Mouse (Mus musculus) kidney, postnatal 25 days (tissue): ENCODE measurements around the gene Ano6.

Experiments used
- DNase-seq, 2 experiments: peaks; one replicate each; pipeline ENCODE4 v3.0.0; 2021; ENCODE audit warnings: mixed read lengths in 2 of 2

Gene Ano6

DNA sequence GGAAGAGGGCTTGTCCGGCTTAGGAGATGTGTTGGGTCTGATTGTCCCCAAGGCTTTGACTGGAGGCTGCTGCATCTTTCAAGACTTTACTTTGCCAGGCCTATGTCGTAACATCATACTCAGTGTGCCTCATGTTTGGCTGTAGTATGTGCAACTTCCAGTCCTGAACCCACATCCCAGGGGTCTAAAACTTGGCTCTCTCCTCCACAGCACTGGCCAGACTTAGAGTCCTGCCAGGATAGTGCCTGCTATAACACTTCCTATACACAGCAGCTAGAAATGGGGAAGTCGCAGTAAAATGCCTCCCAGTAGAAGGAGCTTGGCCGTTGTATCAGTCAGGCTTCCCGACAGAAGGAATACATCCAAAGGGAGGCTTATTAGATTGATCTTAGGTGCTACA, 21.9 kb upstream of the Ano6 start:
- no peak for DNase-seq

GRCm38 (mm10) chr15:95769576-95769975, 21.1 kb upstream of the Ano6 start:
- DNase-seq, result no peak

DNA sequence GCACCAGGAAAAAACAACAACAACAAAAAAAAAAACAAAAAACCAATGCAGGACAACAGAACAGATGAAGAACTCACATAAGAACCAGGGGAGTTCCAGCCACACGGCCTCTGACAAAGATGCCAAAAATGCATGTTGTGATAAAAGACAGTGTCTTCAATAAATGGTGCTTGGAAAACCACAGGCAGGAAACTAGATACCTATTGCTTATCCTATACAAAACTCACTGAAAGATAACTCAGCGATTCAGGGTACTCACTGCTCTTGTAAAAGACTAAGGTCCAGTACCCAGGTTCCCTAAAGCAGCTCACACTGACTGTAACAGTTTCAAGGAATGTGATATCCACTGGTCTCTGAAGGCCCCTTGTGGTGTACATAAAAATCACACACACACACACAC, 20.3 kb upstream of the Ano6 start:
- DNase-seq, result no peak

- DNase-seq, result no peak
Observed at GRCm38 (mm10) chr15:95772374-95772773, 18.3 kb upstream of the Ano6 start.

- DNase-seq, result peak; percentile 80 to 86
Observed at GRCm38 (mm10) chr15:95772861-95773836, 17.5 kb upstream of the Ano6 start.

GRCm38 (mm10) chr15:95774197-95774596, 16.4 kb upstream of the Ano6 start:
- DNase-seq, result no peak

- DNase-seq, result no peak
Observed at GRCm38 (mm10) chr15:95774674-95775414, 15.8 kb upstream of the Ano6 start.

- no peak for DNase-seq
Observed at GRCm38 (mm10) chr15:95777743-95778142, 12.9 kb upstream of the Ano6 start.

DNA sequence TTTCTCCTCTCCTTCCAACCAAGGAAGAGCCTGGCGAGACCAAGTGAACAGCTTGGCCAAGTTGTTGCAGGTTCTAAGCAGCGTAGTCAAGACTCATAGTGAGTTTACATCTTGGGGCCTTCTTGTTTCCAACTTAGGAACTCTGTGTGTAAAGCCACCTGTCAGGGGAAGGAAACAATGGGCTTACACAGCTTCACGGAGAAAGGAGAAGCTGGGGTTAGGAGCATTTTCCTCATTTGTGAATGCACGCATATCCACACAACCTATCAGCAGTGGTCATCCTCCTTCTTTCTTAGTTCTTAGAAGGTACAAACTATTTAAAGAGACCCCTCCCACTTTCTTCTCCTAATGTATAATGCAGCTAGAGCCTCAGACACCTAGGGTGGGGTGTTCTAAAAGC, 11.9 kb upstream of the Ano6 start:
- DNase-seq, result no peak

DNA sequence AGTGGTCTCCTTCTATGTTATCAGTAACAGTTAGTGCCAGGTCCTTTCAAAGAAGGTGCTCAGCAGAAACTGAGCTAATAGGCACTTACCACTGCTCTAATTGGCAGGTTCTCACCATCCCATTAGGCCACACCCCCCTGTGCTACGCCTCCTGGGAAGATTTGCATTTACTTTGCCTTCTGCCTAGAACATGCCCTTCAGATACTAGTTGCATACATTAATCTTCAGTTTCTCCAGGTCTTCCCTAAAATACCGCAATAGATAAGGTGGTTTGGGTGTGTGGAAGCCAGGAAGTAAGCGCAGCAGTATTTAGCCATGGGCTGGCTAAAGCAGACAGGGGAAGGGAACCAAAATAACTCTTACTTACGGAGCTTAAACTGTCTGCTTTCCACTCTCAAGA, 4.0 kb upstream of the Ano6 start:
- no peak for DNase-seq

- peak in 1 of 2 experiments; percentile 36 for DNase-seq
Observed at GRCm38 (mm10) chr15:95787578-95787977, 3.1 kb upstream of the Ano6 start.

DNA sequence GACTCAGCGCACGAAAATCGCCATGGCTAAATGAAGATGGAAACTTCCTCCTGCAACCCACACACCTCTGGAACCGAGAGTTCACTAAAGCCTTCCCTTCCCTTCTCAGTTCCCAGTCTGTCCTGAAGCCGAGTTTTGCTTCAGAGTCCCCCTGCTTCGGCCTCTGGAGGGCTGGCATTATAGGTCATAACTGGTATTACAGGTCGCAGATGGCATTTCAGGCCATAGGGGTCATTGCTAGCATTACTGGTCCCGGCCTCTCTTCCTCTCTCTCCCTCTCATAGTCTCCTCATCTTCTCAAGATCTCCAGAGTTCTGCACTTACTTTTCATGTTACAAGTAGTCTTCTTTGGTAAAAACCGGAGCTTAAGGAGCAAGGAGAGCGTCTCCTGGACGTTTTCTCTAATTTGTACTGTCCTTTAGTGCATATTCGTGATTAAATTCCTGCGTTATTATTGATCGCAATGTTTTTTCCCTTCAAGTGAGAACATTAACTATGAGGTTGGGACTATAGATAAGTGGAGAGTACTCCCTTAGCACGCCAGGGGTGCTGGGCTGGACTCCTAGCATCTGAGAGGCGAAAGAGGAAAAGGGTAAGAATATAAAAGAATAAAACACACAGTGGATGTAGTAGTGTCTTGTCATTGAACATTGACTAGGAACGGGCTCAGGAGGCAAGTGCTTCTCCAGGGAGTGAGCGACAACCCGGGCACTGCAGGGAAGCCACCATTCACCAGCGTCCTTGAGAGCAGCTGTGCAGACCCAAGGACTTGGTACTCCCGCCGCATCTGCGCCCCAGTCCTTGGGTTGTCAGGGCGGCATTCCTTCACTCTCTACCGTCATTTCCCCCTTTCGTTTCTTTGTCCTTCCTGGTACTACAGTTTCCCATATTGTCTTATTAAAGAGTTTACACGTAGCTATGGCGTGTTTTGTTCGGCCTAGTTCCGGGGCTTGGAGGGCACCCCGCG, 798 bp upstream of the Ano6 start:
- DNase-seq, result peak; percentile 40 to 61

DNA sequence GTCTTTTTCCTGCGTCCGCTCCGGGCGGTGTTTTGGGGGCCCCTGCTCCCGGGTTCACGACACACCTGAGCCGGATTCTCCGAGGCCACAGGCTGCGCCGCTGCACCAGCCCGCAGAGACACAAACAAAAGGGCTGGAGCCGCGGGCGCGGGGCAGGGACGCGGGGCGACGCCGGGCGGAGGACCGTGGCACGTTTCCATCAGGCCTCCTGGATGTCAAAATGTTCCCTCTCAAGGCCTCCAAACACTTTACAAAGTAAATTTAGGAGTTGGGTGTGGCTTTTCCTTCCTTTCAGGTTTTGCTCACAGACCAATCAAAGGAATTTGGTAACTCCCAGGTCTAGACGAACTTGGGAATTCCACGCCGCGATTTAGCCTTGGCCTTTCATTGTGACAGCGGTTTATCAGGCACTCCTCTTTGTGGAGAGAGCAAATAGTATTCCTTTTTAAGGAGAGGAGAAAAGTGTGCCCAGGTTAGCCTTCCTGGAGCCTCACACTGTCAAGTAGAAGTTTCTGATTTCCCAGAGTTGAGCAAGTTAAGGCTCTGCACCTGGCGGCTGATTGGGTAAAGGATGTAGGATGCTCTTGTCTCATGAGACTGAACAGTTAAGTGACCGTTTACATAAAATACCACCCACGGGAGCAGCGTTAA, 623 bp downstream of the Ano6 start:
- peak in 1 of 2 experiments; percentile 40 for DNase-seq

DNA sequence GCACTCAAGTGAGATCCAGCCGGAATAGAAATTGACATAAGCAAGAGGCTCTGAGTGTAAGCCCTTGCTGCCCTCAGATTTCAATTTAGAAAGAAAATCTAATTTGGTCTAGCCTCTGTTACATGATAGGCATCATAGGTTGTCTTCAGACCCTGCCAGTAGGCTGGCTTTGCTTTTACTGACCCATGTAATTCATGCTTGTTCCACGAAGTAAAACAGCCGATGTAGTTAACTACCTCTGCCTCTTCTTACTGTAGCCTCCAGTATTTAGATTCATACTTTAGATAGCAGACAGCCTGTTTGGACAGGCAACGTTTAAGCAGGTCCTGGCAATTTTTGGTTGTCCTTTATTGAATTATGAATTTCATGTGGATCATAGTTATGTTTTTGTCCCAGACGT, 1.2 kb downstream of the Ano6 start:
- DNase-seq, result no peak

- DNase-seq, result no peak
Observed at GRCm38 (mm10) chr15:95792261-95793260, 1.9 kb downstream of the Ano6 start.

- DNase-seq, result no peak
Observed at GRCm38 (mm10) chr15:95793748-95794491, 3.3 kb downstream of the Ano6 start.

DNA sequence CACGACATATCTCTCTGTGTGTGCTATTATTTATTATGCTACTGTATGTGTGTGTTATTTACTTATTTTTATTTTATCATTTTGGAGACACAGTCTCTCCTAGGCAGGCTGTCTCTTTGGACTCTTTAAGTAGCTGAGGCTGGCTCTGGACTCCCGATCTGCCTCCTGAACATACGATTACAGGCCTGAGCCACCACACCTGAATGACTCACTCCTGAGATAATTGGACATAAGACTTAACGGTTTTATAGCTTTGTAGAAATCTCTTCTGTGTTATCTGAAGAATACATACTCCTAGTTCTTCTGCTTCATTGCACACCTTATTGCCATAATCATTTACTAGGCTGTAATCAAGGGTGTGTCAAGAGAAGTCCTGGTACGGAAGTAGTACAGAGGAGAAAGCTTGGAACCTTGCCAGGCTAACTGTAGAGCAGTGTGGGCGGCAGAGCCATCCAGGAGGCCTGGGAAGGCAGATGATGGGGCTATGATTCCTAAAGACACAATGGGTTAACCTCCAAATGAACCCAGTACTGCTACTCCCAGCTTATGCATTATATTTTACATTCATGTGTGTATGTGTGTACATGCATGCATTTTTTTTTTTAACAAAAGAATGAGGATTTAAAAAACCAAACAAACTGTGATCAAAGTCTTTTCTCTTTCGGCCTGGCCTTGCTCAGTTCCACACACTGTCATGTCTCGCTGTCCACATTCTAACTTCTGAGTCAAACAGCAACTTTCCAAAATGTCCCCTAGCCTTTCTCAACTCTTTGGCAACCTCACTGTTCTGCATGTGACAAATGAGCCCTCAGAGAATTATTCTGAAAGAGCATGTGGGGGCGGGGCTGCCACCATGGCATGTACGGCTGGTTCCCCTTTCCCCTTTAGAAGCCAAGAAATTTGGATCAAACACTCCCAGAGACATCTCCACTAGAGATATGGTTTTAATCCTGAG, 4.2 kb downstream of the Ano6 start:
- peak in 1 of 2 experiments; percentile 57 for DNase-seq

GRCm38 (mm10) chr15:95796062-95796461, 5.4 kb downstream of the Ano6 start:
- DNase-seq, result peak in 1 of 2 experiments; percentile 30
